Mouse (Mus musculus) urinary bladder, postnatal 25 days (tissue): ENCODE measurements around the gene Mrc2.

Experiments used
- DNase-seq: peaks from one replicate; pipeline ENCODE4 v3.0.0; 2022; ENCODE audit warnings: low spot score

The Mrc2 gene

DNA sequence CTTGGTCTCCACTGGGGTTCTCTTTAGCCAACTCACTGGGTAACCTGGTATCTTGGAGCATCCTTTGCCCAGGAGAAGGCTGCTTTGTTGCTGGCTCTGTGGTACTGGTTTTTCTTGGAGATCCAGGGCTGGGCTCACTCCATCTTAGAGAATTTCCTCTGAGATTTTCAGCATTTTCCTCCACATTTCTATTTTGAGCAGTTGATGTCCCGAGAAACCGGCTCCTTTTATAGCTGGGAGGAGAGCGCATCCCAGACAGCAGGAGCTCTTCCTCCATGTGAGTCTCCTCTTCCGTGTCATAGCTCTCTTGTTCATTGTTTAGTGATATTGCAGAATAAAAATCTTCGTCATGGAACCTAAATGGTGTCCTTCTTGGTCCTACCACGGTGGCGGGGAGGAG, 97.8 kb downstream of the Mrc2 start:
- no peak for DNase-seq
